Mouse (Mus musculus) hindbrain, embryonic 13.5 days (tissue): ENCODE results near the gene Cyth4. TPM values are rescaled to one million over a fixed set of nuclear protein-coding genes. Genes with fewer than 3 reads are reported as not detected.

ENCODE experiments used
- ATAC-seq: fragments of 200-750 bp; cut with Nextera tagmentation; 2 replicates; pipeline ENCODE4 v1.8.0; 2017; ENCODE audit warnings: moderate TSS enrichment; ENCODE audit not compliant: low FRiP score
- H3K27ac ChIP-seq: fragments of 300-500 bp; sonication (generic); 2 replicates; pipeline ENCODE4 v1.5.1; 2015; ENCODE audit warnings: inconsistent platforms, mild to moderate bottlenecking, moderate library complexity
- H3K27me3 ChIP-seq: fragments of 300-500 bp; sonication (generic); 2 replicates; pipeline ENCODE4 v1.6.1; 2015; ENCODE audit warnings: mild to moderate bottlenecking, inconsistent platforms
- H3K36me3 ChIP-seq: fragments of 300-500 bp; sonication (generic); 2 replicates; pipeline ENCODE4 v1.6.1; 2015; ENCODE audit warnings: mild to moderate bottlenecking, inconsistent platforms
- H3K4me1 ChIP-seq: fragments of 300-500 bp; sonication (generic); replicated peaks from 2 replicates; pipeline ENCODE4 v1.6.1; 2015; ENCODE audit warnings: inconsistent platforms
- H3K4me2 ChIP-seq: fragments of 300-500 bp; sonication (generic); 2 replicates; pipeline ENCODE4 v1.6.1; 2015; ENCODE audit warnings: inconsistent platforms, mild to moderate bottlenecking, moderate library complexity
- H3K4me3 ChIP-seq: fragments of 300-500 bp; sonication (generic); 2 replicates; pipeline ENCODE4 v1.5.1; 2015; ENCODE audit warnings: mild to moderate bottlenecking, inconsistent platforms
- H3K9ac ChIP-seq: fragments of 300-500 bp; sonication (generic); 2 replicates; pipeline ENCODE4 v1.6.1; 2015; ENCODE audit warnings: mild to moderate bottlenecking, inconsistent platforms
- H3K9me3 ChIP-seq: fragments of 300-500 bp; sonication (generic); 2 replicates; pipeline ENCODE4 v1.6.1; 2016; ENCODE audit warnings: inconsistent platforms
- WGBS: fragments of 180-500 bp; shearing (Covaris S2); methylation state at CpG from one replicate; pipeline ENCODE4 v1.1.7; 2015; 5-methylcytosine and 5-hydroxymethylcytosine counted together
- polyA plus RNA-seq: library from polyadenylated mRNA; unstranded; fragments of >200 nt; fragmentation: Nextera tagmentation; extraction: Ambion mirVana; gene quantifications from 2 replicates; pipeline ENCODE4 v1.2.1, GENCODE M21; 2015

Cyth4 gene
- polyA plus RNA-seq, 1 experiment from 2014 or later = 7.7 TPM

- H3K9me3 ChIP-seq = no peaks in the 10 kb centered on the region; the same call in 1 of the 2 replicates
- no peak overlapping the region for H3K9ac ChIP-seq
- no peak overlapping the region for H3K27ac ChIP-seq
- 0 out of 2 replicates have a peak, but pooled peaks cover 5% of the 10 kb centered on the region for H3K27me3 ChIP-seq
- 86% methylated on average over 4 of the region's 4 CpGs for WGBS
- no peaks in the 10 kb centered on the region for H3K36me3 ChIP-seq
- no peak overlapping the region for H3K4me2 ChIP-seq
- no peak for ATAC-seq
- H3K4me1 ChIP-seq = peaks cover 5% of the 10 kb centered on the region
- no peak overlapping the region for H3K4me3 ChIP-seq
These were observed 7.9 kb upstream of the Cyth4 start for GRCm38 (mm10) chr15:78588900-78589299.

DNA sequence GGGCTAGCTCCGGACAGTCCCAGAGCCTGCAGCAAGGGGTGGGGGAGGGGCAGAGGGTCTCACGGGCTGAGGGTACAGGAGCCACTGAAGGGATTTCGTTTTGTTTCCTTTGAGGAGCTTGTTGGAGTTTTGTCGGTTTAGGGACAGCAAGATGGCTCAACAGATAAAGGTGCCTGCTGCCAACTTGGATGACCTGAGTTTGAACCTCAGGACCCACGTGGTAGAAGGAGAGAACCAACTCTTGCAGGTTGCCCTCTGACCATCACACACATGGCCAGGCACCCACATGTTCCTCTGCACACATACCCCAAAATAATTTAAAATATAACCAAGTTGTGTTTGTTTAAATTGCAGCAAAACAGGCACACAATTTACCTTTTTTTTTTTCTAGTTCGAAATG is 6.9 kb upstream of the Cyth4 start:
- H3K36me3 ChIP-seq = no peaks in the 10 kb centered on the region
- no peak overlapping the region for H3K4me2 ChIP-seq
- H3K9me3 ChIP-seq = no peaks in the 10 kb centered on the region; the same call in 1 of the 2 replicates
- H3K27me3 ChIP-seq = 0 out of 2 replicates have a peak, but pooled peaks cover 5% of the 10 kb centered on the region
- WGBS = 83% methylated on average over 6 of the region's 6 CpGs
- H3K4me1 ChIP-seq = peaks cover 5% of the 10 kb centered on the region
- H3K9ac ChIP-seq = no peak overlapping the region
- H3K27ac ChIP-seq = no peak overlapping the region
- H3K4me3 ChIP-seq = no peak overlapping the region
- ATAC-seq = no peak

DNA sequence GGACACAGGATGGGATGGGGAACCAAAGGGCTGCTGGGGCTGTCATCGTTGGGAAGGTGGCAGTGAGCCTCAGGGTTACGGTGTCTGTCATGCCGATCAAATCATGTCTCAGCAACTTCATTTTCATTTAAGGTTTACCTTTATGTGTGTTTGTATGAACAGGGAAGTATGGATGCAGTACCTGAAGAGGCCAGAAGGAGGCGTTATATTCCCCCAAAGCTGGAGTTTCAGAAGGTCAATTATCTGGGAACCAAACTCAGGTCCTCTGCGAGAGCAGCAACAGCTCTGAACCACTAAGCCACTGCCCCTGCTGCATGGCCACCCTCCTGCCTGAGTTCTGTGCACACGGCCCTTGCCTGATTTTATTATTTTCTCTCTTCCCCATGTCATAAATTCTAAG is 6.1 kb upstream of the Cyth4 start:
- 80% methylated on average over 6 of the region's 6 CpGs for WGBS
- no peak overlapping the region for H3K4me2 ChIP-seq
- ATAC-seq = no peak
- 0 out of 2 replicates have a peak, but pooled peaks cover 5% of the 10 kb centered on the region for H3K27me3 ChIP-seq
- H3K36me3 ChIP-seq = no peaks in the 10 kb centered on the region
- H3K9ac ChIP-seq = no peak overlapping the region
- peaks cover 5% of the 10 kb centered on the region for H3K4me1 ChIP-seq
- no peaks in the 10 kb centered on the region for H3K9me3 ChIP-seq
- H3K4me3 ChIP-seq = no peak overlapping the region
- no peak overlapping the region for H3K27ac ChIP-seq

GRCm38 (mm10) chr15:78591680-78592451 is 5.0 kb upstream of the Cyth4 start:
- no peak overlapping the region for H3K27ac ChIP-seq
- no peak for ATAC-seq
- WGBS = 71% methylated on average over 15 of the region's 15 CpGs
- H3K4me2 ChIP-seq = no peak overlapping the region
- 0 out of 2 replicates have a peak, but pooled peaks cover 5% of the 10 kb centered on the region for H3K27me3 ChIP-seq
- no peaks in the 10 kb centered on the region for H3K36me3 ChIP-seq
- H3K4me1 ChIP-seq = peaks cover 5% of the 10 kb centered on the region
- H3K4me3 ChIP-seq = no peak overlapping the region
- H3K9me3 ChIP-seq = no peaks in the 10 kb centered on the region
- H3K9ac ChIP-seq = no peak overlapping the region

DNA sequence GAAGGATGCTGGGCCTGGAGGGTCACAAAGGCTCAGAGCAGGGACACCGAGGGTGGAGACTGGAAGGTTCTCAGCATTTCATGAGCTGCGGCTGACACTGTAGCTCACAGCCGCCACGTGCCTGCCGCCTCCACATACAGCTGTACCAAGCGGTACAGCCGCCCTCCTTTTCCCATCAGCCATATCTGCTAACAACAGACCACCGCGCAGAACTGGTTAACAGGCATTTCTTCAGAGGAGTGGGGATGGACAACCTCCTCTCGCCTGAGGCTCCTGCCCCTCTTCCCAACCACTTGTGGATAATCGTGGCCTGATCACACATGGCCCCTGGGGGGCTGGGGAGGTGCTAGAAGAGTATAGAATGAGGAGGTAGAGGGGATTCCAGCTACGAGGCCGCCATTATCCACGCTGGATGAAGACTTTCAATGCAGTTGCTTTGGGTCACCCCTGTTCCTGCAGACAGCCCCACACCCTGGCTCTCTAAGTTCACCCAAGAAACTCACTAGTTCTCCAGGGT is 4.3 kb upstream of the Cyth4 start:
- no peak overlapping the region for H3K4me3 ChIP-seq
- H3K27me3 ChIP-seq = 0 out of 2 replicates have a peak, but pooled peaks cover 5% of the 10 kb centered on the region
- H3K27ac ChIP-seq = no peak overlapping the region
- no peak overlapping the region for H3K4me2 ChIP-seq
- H3K9me3 ChIP-seq = no peaks in the 10 kb centered on the region
- no peaks in the 10 kb centered on the region for H3K36me3 ChIP-seq
- WGBS = 80% methylated on average over 14 of the region's 14 CpGs
- no peak for ATAC-seq
- H3K4me1 ChIP-seq = peaks cover 4% of the 10 kb centered on the region
- no peak overlapping the region for H3K9ac ChIP-seq

DNA sequence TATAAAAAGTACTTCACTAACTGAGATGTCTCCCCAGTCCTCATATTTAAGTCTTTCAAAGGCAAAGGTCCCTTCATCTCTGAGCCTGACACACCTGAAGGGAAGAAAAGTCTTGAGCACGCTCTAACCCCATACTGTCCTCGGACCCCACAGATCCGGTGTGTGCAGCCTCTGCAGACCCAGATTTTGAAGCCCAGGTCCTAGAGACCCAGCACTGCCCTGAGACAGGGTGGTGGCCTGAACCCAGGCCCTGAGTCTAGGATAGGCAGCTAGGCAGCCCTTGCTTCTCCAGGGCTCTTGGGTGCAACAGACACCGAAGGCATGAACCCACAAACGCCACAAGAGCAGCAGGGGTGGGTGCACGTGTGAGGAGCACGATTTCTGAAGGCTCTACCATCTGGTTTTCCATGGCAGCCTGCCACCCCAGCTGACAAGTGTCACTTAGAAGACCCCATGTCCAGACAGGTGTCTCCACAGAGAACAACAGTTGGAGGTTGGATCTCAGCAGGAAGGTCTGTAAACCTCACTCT is 2.9 kb upstream of the Cyth4 start:
- Histone ChIP-seq H3K9me3 (no peaks in the 10 kb centered on the region), H3K9ac (no peak overlapping the region), H3K4me2 (no peak overlapping the region), H3K4me3 (no peak overlapping the region), H3K4me1 (peaks cover 3% of the 10 kb centered on the region; the same call in 1 of the 2 replicates), H3K36me3 (no peaks in the 10 kb centered on the region), H3K27me3 (0 out of 2 replicates have a peak, but pooled peaks cover 5% of the 10 kb centered on the region), H3K27ac (no peak overlapping the region)
- WGBS = 86% methylated on average over 7 of the region's 7 CpGs
- no peak for ATAC-seq

- Histone ChIP-seq H3K36me3 (no peaks in the 10 kb centered on the region), H3K4me3 (no peak overlapping the region), H3K4me1 (peaks cover 4% of the 10 kb centered on the region; the same call in 1 of the 2 replicates), H3K4me2 (no peak overlapping the region), H3K27ac (no peak overlapping the region), H3K27me3 (0 out of 2 replicates have a peak, but pooled peaks cover 5% of the 10 kb centered on the region), H3K9me3 (no peaks in the 10 kb centered on the region), H3K9ac (no peak overlapping the region)
- no peak for ATAC-seq
- WGBS = 92% methylated on average over 2 of the region's 2 CpGs
These were observed 2.0 kb upstream of the Cyth4 start for GRCm38 (mm10) chr15:78594831-78595230.

DNA sequence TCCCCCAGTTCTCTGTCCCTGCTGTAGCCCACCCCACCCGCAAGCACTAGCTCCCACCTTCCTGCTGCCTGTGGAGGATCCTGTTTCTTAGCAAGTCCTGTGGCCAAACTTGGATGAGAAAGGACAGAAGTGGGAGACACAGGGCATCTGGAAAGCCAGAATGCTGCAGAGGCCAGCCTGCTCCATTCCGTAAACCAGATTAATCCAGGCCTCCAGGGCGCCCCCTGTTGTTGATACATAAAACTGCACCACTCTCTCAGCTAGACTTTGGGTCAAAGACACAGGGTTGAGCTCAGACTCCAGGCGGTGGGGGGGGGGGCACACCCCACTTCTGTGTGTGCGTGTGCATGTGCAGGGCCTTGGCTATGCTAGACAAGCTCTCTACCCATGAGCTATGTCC is 1.4 kb upstream of the Cyth4 start:
- WGBS = 66% methylated on average over 5 of the region's 5 CpGs
- Histone ChIP-seq H3K4me3 (no peak overlapping the region), H3K27me3 (0 out of 2 replicates have a peak, but pooled peaks cover 5% of the 10 kb centered on the region), H3K4me2 (no peak overlapping the region), H3K9me3 (no peaks in the 10 kb centered on the region), H3K9ac (no peak overlapping the region), H3K36me3 (no peaks in the 10 kb centered on the region), H3K27ac (no peak overlapping the region), H3K4me1 (peaks cover 4% of the 10 kb centered on the region; the same call in 1 of the 2 replicates)
- no peak for ATAC-seq

GRCm38 (mm10) chr15:78596504-78596903 is 343 bp upstream of the Cyth4 start:
- H3K4me3 ChIP-seq = no peak overlapping the region
- 83% methylated on average over 6 of the region's 6 CpGs for WGBS
- H3K4me2 ChIP-seq = no peak overlapping the region
- H3K27ac ChIP-seq = no peak overlapping the region
- 0 out of 2 replicates have a peak, but pooled peaks cover 5% of the 10 kb centered on the region for H3K27me3 ChIP-seq
- H3K4me1 ChIP-seq = peaks cover 4% of the 10 kb centered on the region; the same call in 1 of the 2 replicates
- no peak overlapping the region for H3K9ac ChIP-seq
- no peaks in the 10 kb centered on the region for H3K9me3 ChIP-seq
- no peak for ATAC-seq
- H3K36me3 ChIP-seq = no peaks in the 10 kb centered on the region

DNA sequence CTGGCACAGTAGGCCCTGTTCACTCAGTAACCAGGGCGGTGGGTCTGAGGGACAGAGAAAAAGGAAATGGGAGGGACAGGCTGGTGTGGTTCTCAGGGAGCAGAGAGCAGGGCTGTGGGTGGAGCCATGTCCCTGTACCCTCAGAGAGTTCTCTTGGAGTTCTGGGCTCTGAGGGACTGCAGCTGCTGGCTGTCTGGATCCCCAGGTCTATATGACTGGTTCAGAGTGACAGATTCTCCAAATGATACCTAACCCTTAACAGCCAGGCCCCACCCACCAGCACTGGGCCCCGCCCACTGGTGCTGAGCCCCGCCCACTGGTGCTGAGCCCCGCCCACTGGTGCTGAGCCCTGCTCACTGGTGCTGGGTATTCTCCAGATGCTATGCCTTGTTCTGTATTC is 882 bp downstream of the Cyth4 start:
- Histone ChIP-seq H3K4me1 (peaks cover 4% of the 10 kb centered on the region; the same call in 1 of the 2 replicates), H3K9ac (no peak overlapping the region), H3K4me3 (no peak overlapping the region), H3K36me3 (no peaks in the 10 kb centered on the region), H3K9me3 (no peaks in the 10 kb centered on the region), H3K27ac (0 out of 2 replicates have a peak overlapping the region, but pooled peaks have one; percentile 9), H3K27me3 (0 out of 2 replicates have a peak, but pooled peaks cover 2% of the 10 kb centered on the region), H3K4me2 (no peak overlapping the region)
- 62% methylated on average over 4 of the region's 4 CpGs for WGBS
- ATAC-seq = no peak

- no peak for ATAC-seq
- H3K9ac ChIP-seq = no peak overlapping the region
- 82% methylated on average over 6 of the region's 6 CpGs for WGBS
These were observed 2.3 kb downstream of the Cyth4 start for GRCm38 (mm10) chr15:78599124-78599523.

DNA sequence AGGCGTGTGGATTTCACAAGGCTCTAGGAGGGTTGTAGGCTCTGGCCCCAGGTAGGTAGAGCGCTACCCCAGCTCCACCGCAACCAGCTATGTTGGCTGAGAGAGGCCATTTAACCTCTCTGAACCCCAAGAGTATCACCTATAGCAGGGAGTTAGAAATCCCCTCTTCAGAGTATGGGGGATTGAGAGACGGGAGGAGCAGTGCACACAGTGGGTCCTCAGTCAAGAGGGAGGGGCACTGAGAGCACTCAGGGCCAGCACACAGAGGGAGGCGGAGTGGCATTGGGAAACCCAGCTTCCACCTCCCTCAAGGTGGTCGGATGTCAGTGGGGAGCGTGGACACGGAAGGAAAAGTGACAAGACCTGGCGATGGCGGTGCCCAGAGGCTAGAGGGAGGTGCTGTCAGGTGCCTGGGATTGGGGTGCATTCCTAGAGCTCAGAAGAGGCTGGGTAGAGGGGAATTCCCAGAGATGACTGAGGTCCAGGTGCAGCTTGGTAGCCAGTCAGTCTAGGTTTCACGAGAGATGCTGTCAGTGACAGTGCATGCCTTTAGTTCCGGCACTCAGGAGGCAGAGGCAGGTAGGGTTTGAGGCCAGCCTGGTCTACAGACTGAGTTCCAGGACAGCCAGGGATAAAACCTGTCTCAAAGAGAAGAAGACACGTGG is 2.8 kb downstream of the Cyth4 start:
- no peak overlapping the region for H3K9ac ChIP-seq
- H3K4me1 ChIP-seq = peaks cover 4% of the 10 kb centered on the region; the same call in 1 of the 2 replicates
- no peaks in the 10 kb centered on the region for H3K9me3 ChIP-seq
- no peak overlapping the region for H3K4me3 ChIP-seq
- ATAC-seq = no peak
- no peaks in the 10 kb centered on the region for H3K27me3 ChIP-seq
- no peaks in the 10 kb centered on the region for H3K36me3 ChIP-seq
- no peak overlapping the region for H3K4me2 ChIP-seq
- H3K27ac ChIP-seq = no peak overlapping the region
- 81% methylated on average over 13 of the region's 13 CpGs for WGBS

More at GRCm38 (mm10) chr15:78599124-78599523, 2.3 kb downstream of the Cyth4 start:
- Histone ChIP-seq H3K4me3 (no peak overlapping the region), H3K4me1 (peaks cover 4% of the 10 kb centered on the region; the same call in 1 of the 2 replicates), H3K27me3 (no peaks in the 10 kb centered on the region), H3K27ac (no peak overlapping the region), H3K4me2 (no peak overlapping the region), H3K9me3 (no peaks in the 10 kb centered on the region), H3K36me3 (no peaks in the 10 kb centered on the region)
